Mouse (Mus musculus): ENCODE results near the gene Phb. TPM values are rescaled to one million over a fixed set of nuclear protein-coding genes. Genes with fewer than 3 reads are reported as not detected.

The Phb gene
- polyA plus RNA-seq, 1 experiment from 2014 or later: 186 TPM

- 85% methylated on average over 5 of the region's 5 CpGs for WGBS
- H3K9ac ChIP-seq: no peak overlapping the region
- no peak overlapping the region for H3K4me2 ChIP-seq (replicated peaks)
- H3K4me3 ChIP-seq: no peak overlapping the region
- H3K27ac ChIP-seq: no peak overlapping the region
- H3K4me1 ChIP-seq: no peaks in the 10 kb centered on the region
- no peaks in the 10 kb centered on the region for H3K36me3 ChIP-seq
- H3K27me3 ChIP-seq: no peaks in the 10 kb centered on the region; the same call in 1 of the 2 replicates
- H3K9me3 ChIP-seq (replicated peaks): no peaks in the 10 kb centered on the region
- ATAC-seq (ENCODE audit: low FRiP score): no peak
Measured at GRCm38 (mm10) chr11:95698541-95698940, 31.8 kb downstream of the Phb start.

GRCm38 (mm10) chr11:95700778-95701739 is 34.3 kb downstream of the Phb start:
- H3K4me1 ChIP-seq: no peaks in the 10 kb centered on the region
- no peak overlapping the region for H3K27ac ChIP-seq
- H3K4me3 ChIP-seq: no peak overlapping the region
- WGBS: 87% methylated on average over 13 of the region's 13 CpGs
- H3K36me3 ChIP-seq: no peaks in the 10 kb centered on the region
- no peaks in the 10 kb centered on the region for H3K9me3 ChIP-seq (replicated peaks)
- no peaks in the 10 kb centered on the region; the same call in 1 of the 2 replicates for H3K27me3 ChIP-seq
- H3K4me2 ChIP-seq (replicated peaks): no peak overlapping the region
- no peak overlapping the region for H3K9ac ChIP-seq
- ATAC-seq (ENCODE audit: low FRiP score): no peak

DNA sequence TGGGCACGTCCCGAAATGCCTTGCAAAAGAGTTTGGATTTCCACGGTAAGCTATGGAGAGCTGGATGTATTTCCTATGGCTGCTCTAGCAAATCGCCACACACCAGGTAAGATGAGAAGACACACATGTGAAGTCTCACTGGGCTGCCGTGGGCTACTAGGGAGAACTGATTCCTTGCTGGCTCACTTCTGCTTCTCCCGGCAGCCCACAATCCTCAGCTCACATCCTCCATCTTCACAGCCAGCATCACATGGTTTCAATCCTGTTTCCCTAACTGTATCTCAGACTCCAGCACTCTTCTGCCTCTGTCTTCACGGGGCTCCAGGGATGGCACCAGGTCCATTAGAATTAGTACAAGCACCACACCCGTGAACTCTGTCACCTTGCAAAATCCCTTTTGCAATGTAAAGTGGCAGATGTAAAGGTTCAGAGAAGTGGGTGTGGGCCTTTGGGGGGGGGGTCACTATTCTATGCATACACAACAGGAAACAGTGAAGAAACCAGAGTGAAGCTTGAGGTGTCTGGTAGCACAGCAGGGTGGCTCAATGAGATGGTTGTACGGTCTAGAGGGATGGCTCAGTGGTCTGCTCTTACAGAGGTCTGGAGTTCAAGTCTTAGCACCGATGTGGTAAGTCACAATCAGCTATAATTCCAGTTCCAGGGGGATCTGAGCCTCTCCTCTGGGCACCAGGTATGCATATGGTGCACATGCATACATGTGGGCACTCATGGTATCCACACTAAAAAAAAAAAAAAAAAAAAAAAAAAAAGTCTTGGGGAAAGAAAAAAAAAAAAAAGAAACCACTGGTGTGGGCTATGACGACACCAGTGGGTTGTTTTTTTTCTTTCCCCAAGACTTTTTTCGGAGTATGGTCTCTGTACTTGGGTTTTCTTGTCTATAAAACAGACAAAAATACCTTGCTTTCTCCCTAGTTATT is 37.5 kb downstream of the Phb start:
- Histone ChIP-seq H3K27me3 (no peaks in the 10 kb centered on the region; the same call in 1 of the 2 replicates), H3K36me3 (no peaks in the 10 kb centered on the region), H3K4me2 (replicated peaks) (no peak overlapping the region), H3K9ac (no peak overlapping the region), H3K4me1 (no peaks in the 10 kb centered on the region), H3K27ac (no peak overlapping the region), H3K9me3 (replicated peaks) (no peaks in the 10 kb centered on the region), H3K4me3 (no peak overlapping the region)
- WGBS: 88% methylated on average over 12 of the region's 12 CpGs
- ATAC-seq (ENCODE audit: low FRiP score): no peak

DNA sequence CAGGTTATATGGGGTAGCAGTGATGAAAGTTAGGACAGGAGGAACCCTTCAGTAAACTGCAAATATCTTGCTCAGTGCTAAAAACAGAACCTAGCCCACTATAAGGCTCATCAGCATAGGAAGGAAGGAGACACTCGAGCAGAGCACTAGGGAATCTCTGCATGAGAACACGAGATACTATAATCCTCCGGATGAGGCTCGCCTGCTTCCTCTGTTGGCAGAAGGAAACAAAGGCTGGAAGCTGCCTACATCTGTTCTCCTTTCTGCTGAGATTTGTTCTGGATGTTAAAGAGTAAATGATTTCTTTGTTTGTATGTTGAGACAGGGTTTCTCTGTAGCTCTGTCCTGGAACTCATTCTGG is 38.2 kb downstream of the Phb start:
- Histone ChIP-seq H3K27ac (no peak overlapping the region), H3K4me1 (no peaks in the 10 kb centered on the region), H3K36me3 (no peaks in the 10 kb centered on the region), H3K27me3 (no peaks in the 10 kb centered on the region; the same call in 1 of the 2 replicates), H3K4me3 (no peak overlapping the region), H3K9ac (no peak overlapping the region), H3K4me2 (replicated peaks) (no peak overlapping the region), H3K9me3 (replicated peaks) (no peaks in the 10 kb centered on the region)
- ATAC-seq (ENCODE audit: low FRiP score): no peak
- 68% methylated on average over 4 of the region's 4 CpGs for WGBS

- Histone ChIP-seq H3K4me3 (no peak overlapping the region), H3K27ac (no peak overlapping the region), H3K36me3 (no peaks in the 10 kb centered on the region), H3K27me3 (no peaks in the 10 kb centered on the region), H3K9me3 (replicated peaks) (no peaks in the 10 kb centered on the region), H3K4me2 (replicated peaks) (no peak overlapping the region), H3K4me1 (peaks cover 8% of the 10 kb centered on the region), H3K9ac (no peak overlapping the region)
- ATAC-seq (ENCODE audit: low FRiP score): no peak
- 95% methylated on average over 6 of the region's 6 CpGs for WGBS
Measured at GRCm38 (mm10) chr11:95709534-95710040, 42.8 kb downstream of the Phb start.

GRCm38 (mm10) chr11:95710478-95710877 is 43.7 kb downstream of the Phb start:
- Histone ChIP-seq H3K27ac (no peak overlapping the region), H3K9me3 (replicated peaks) (no peaks in the 10 kb centered on the region), H3K36me3 (no peaks in the 10 kb centered on the region), H3K4me3 (no peak overlapping the region), H3K9ac (no peak overlapping the region), H3K27me3 (no peaks in the 10 kb centered on the region), H3K4me2 (replicated peaks) (no peak overlapping the region), H3K4me1 (peaks cover 17% of the 10 kb centered on the region)
- ATAC-seq (ENCODE audit: low FRiP score): no peak
- WGBS: 82% methylated on average over 7 of the region's 7 CpGs

DNA sequence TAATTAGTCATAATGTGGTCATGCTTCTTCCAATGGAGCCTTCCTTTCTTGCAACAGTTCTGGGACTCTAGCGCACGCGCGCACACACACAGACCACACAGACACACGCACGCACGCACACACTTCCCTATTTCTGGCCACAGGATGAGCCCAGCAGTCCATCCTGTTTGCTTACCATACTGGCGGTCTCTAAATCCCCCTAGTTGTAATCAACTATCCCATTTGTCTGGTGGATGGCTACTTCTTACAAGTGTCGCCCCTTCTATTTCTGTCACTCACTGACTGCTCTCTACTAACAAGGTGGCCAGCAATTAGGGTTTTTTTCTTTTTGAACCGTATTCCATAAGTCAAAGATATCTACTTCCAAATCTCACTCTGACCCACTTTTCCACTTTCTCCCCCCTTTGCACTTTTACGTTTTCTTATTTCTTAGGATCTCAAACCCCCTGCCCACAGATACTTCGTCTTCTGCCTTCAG is 45.4 kb downstream of the Phb start:
- H3K9me3 ChIP-seq (replicated peaks): no peaks in the 10 kb centered on the region
- H3K4me3 ChIP-seq: peak overlapping the region; percentile 94
- H3K27ac ChIP-seq: peak overlapping the region; percentile 99
- ATAC-seq (ENCODE audit: low FRiP score): 0 out of 2 replicates have a peak, but pooled peaks have one; percentile 37
- peak overlapping the region; percentile 86 for H3K4me2 ChIP-seq (replicated peaks)
- H3K36me3 ChIP-seq: no peaks in the 10 kb centered on the region
- no peaks in the 10 kb centered on the region for H3K27me3 ChIP-seq
- peaks cover 25% of the 10 kb centered on the region for H3K4me1 ChIP-seq
- WGBS: 31% methylated on average over 12 of the region's 12 CpGs
- H3K9ac ChIP-seq: peak overlapping the region; percentile 97; the same call in 1 of the 2 replicates

GRCm38 (mm10) chr11:95712563-95713224 is 45.9 kb downstream of the Phb start, which contains the start of gene Zfp652:
Gene Zfp652 (plus strand): TSS chr11:95712673.
- peak within 1 kb of the TSS; percentile 97 for H3K9ac ChIP-seq
- no peaks in the 10 kb centered on the region for H3K36me3 ChIP-seq
- peak within 1 kb of the TSS; percentile 86 for H3K4me2 ChIP-seq (replicated peaks)
- peak within 1 kb of the TSS; percentile 94 for H3K4me3 ChIP-seq
- H3K9me3 ChIP-seq (replicated peaks): no peaks in the 10 kb centered on the region
- ATAC-seq (ENCODE audit: low FRiP score): peak; percentile 90
- WGBS: under 1% methylated on average over 38 of the region's 103 CpGs
- peak within 1 kb of the TSS; percentile 99 for H3K27ac ChIP-seq
- H3K4me1 ChIP-seq: peaks cover 25% of the 10 kb centered on the region
- no peaks in the 10 kb centered on the region for H3K27me3 ChIP-seq

DNA sequence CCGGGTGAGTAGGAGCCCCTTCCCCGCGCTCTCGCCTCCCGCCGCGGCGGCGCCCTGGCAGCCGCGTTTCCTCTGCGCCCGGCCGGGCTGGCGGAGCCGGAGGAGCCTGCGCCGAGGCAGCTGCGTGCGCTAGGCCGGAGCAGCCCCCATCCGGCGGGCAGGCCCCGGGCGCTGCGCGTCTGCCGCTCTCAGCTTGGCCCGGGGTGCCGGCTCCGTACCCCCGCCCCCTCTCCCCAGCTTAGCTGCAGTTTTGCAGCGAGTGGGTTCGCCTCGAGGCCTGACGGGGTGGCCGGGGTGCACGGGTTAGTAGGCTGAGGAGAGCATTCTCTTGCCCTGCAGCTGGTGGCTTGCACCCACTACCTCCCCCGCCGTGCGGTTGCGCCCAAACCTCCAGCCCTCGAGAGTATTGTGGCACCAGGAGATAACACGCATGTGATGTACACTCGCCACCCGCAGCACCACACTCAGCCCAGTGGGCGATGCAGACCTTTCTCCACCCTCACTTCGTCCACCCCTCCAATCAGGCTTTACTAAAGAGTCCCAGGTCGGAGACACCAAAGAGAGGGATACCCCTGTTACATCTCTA is 46.6 kb downstream of the Phb start:
- peak overlapping the region; percentile 99 for H3K27ac ChIP-seq
- H3K36me3 ChIP-seq: no peaks in the 10 kb centered on the region
- peaks cover 25% of the 10 kb centered on the region for H3K4me1 ChIP-seq
- peak overlapping the region; percentile 97 for H3K9ac ChIP-seq
- under 1% methylated on average over 47 of the region's 49 CpGs for WGBS
- H3K4me2 ChIP-seq (replicated peaks): peak overlapping the region; percentile 86
- H3K4me3 ChIP-seq: peak overlapping the region; percentile 94
- H3K27me3 ChIP-seq: no peaks in the 10 kb centered on the region
- ATAC-seq (ENCODE audit: low FRiP score): peak; percentile 74
- H3K9me3 ChIP-seq (replicated peaks): no peaks in the 10 kb centered on the region

DNA sequence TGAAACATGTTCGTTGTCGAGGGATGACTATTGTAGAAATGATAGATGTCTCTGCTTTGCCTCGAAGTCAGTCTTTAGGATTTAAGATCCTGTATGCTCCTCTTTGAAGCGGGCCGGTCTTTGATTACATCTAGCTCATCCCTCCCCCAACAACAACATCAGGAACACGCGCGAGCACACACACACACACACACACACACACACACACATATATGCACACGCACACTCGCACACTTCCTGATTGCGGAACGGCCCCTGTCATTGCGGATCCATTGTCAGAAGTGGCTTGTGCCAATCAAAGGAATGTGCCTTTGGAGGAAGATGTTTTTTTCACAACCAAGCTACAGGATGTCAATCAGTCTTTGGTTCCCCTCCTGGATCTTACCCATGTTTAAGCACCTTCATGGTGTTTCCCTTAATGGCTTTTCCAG is 47.1 kb downstream of the Phb start:
- no peaks in the 10 kb centered on the region for H3K9me3 ChIP-seq (replicated peaks)
- peak overlapping the region; percentile 97 for H3K9ac ChIP-seq
- peak overlapping the region; percentile 86 for H3K4me2 ChIP-seq (replicated peaks)
- H3K27me3 ChIP-seq: no peaks in the 10 kb centered on the region
- no peaks in the 10 kb centered on the region for H3K36me3 ChIP-seq
- peaks cover 25% of the 10 kb centered on the region for H3K4me1 ChIP-seq
- H3K4me3 ChIP-seq: peak overlapping the region; percentile 94
- peak overlapping the region; percentile 99 for H3K27ac ChIP-seq
- 0% methylated on average over 13 of the region's 13 CpGs for WGBS
- 0 out of 2 replicates have a peak, but pooled peaks have one; percentile 15 for ATAC-seq (ENCODE audit: low FRiP score)

- H3K4me3 ChIP-seq: peak overlapping the region; percentile 94
- H3K9ac ChIP-seq: peak overlapping the region; percentile 97
- peaks cover 25% of the 10 kb centered on the region for H3K4me1 ChIP-seq
- WGBS: 41% methylated on average over 7 of the region's 7 CpGs
- no peak for ATAC-seq (ENCODE audit: low FRiP score)
- no peaks in the 10 kb centered on the region for H3K9me3 ChIP-seq (replicated peaks)
- H3K4me2 ChIP-seq (replicated peaks): peak overlapping the region; percentile 86
- H3K27me3 ChIP-seq: no peaks in the 10 kb centered on the region
- H3K36me3 ChIP-seq: no peaks in the 10 kb centered on the region
- peak overlapping the region; percentile 99; the same call in 1 of the 2 replicates for H3K27ac ChIP-seq
Measured at GRCm38 (mm10) chr11:95714411-95714810, 47.7 kb downstream of the Phb start.
